Mouse (Mus musculus): ENCODE data around the gene Kcmf1. TPM values are rescaled to one million over a fixed set of nuclear protein-coding genes. Genes with fewer than 3 reads are reported as not detected.
"Not testable (repeated sequence)": the region's sequence is repeated elsewhere in the genome, so short reads cannot be mapped to it uniquely, and the experiment has no call there.

Kcmf1 gene
- polyA plus RNA-seq, 1 experiment from 2014 or later = 45.3 TPM

DNA sequence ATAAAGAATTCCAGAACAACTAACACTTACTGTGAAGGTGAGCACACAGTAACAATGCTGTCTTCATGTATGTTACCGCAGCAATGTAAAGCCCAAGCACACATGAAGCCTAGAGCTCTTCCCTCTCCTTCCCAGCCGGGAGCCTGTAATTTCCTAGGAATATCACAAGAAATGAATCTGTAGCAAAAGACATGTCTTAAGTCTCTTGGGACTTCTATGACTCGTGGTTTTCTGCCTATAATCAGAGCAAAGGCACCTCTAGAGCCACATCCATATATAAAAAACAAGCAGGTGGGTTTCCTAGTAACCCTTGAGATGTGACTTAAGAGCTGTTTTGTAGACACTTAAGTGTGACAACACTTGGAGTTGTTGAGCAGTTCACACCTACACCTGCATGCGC, 62.0 kb downstream of the Kcmf1 start:
- WGBS = 93% methylated on average over 4 of the region's 4 CpGs
- H3K36me3 ChIP-seq (ENCODE audit: control insufficient read depth, insufficient read depth, low read length) = peaks cover 1% of the 10 kb centered on the region; the same call in 1 of the 2 replicates
- H3K9me3 ChIP-seq (ENCODE audit: control insufficient read depth, low read length) = no peaks in the 10 kb centered on the region
- DNase-seq (ENCODE audit: low spot score, missing footprints) (no peak), ATAC-seq (ENCODE audit: low FRiP score) (no peak)
- no peak overlapping the region for H3K9ac ChIP-seq (ENCODE audit: low read length)
- no peak overlapping the region for H3K4me3 ChIP-seq (ENCODE audit: low read depth, low read length)
- H3K27ac ChIP-seq (ENCODE audit: low read depth, low read length) = no peak overlapping the region
- H3K4me1 ChIP-seq (ENCODE audit: control insufficient read depth, insufficient read depth, low read length) = no peaks in the 10 kb centered on the region
- H3K4me2 ChIP-seq = no peak overlapping the region
- no peaks in the 10 kb centered on the region for H3K27me3 ChIP-seq (ENCODE audit: control insufficient read depth, insufficient read depth, low read length)

DNA sequence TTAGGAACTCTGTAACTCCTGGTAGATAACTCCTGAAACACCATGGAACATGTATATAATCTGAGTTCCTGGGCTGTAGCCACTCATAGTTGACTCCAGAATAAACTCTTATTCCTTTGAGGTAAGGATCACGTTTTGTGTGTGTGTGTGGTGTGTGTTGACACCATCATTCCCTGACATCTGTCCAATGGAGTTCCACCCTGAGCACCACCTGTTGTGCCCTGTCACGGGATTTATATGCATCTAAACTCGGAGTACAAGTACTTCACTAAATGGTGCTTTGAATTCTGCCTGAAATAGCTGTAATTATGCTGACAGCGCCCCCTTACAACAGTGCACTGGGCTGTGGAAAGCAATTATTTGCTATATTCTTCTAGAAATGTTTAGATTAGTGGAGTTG, 65.3 kb downstream of the Kcmf1 start:
- Histone ChIP-seq H3K27ac (ENCODE audit: low read depth, low read length) (no peak overlapping the region), H3K4me3 (ENCODE audit: low read depth, low read length) (no peak overlapping the region), H3K36me3 (ENCODE audit: control insufficient read depth, insufficient read depth, low read length) (no peaks in the 10 kb centered on the region), H3K4me2 (no peak overlapping the region), H3K4me1 (ENCODE audit: control insufficient read depth, insufficient read depth, low read length) (no peaks in the 10 kb centered on the region), H3K27me3 (ENCODE audit: control insufficient read depth, insufficient read depth, low read length) (no peaks in the 10 kb centered on the region), H3K9ac (ENCODE audit: low read length) (no peak overlapping the region), H3K9me3 (ENCODE audit: control insufficient read depth, low read length) (no peaks in the 10 kb centered on the region)
- WGBS = 66% methylated on average over 4 of the region's 4 CpGs
- DNase-seq (ENCODE audit: low spot score, missing footprints) (no peak), ATAC-seq (ENCODE audit: low FRiP score) (no peak)

DNA sequence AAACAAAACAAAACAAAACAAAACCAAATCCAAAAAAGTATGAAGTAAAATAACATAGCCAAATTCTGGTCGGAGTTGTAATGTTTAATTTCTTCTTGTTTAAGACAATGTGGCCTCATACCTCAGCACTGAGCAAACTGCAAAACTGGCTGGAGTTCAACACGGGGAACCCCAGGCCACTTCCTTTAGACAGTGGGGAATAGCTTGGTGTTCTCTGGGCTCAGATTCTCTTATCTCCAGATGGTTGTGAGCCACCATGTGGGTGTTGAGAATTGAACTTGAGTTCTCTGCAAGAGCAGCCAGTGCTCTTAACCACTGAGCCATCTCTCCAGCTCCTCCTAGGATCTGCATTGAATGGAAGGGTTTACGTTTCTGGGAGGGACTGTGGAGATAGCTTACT, 67.9 kb downstream of the Kcmf1 start:
- WGBS = 60% methylated on average over 3 of the region's 3 CpGs
- no peak for DNase-seq (ENCODE audit: low spot score, missing footprints)
- Histone ChIP-seq H3K9ac (ENCODE audit: low read length) (no peak overlapping the region), H3K27me3 (ENCODE audit: control insufficient read depth, insufficient read depth, low read length) (no peaks in the 10 kb centered on the region), H3K27ac (ENCODE audit: low read depth, low read length) (no peak overlapping the region), H3K4me3 (ENCODE audit: low read depth, low read length) (no peak overlapping the region), H3K4me1 (ENCODE audit: control insufficient read depth, insufficient read depth, low read length) (no peaks in the 10 kb centered on the region), H3K36me3 (ENCODE audit: control insufficient read depth, insufficient read depth, low read length) (no peaks in the 10 kb centered on the region), H3K9me3 (ENCODE audit: control insufficient read depth, low read length) (no peaks in the 10 kb centered on the region), H3K4me2 (no peak overlapping the region)
- ATAC-seq (ENCODE audit: low FRiP score) = no peak

DNA sequence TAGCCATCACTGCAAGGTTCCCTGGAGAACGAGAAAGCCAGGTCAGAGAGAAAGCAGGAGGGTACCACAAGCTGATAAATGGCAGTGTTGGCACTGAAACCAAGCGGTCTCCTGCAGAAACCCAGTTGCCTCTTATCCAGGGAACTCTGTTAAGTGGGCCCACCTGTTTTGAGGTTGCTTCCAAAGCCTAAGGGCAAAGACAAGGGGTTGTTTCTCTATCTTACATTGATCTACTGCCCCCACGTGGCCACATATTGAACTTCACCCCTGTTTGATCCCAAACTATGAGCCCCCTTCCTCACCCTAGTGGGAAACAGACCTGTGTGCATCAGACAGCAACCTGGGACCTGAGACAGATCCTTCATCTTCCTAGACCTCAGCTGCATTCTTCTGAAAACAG, 68.5 kb downstream of the Kcmf1 start:
- Histone ChIP-seq H3K4me1 (ENCODE audit: control insufficient read depth, insufficient read depth, low read length) (no peaks in the 10 kb centered on the region), H3K9me3 (ENCODE audit: control insufficient read depth, low read length) (no peaks in the 10 kb centered on the region), H3K4me2 (no peak overlapping the region), H3K4me3 (ENCODE audit: low read depth, low read length) (no peak overlapping the region), H3K9ac (ENCODE audit: low read length) (no peak overlapping the region), H3K36me3 (ENCODE audit: control insufficient read depth, insufficient read depth, low read length) (no peaks in the 10 kb centered on the region), H3K27me3 (ENCODE audit: control insufficient read depth, insufficient read depth, low read length) (peaks cover 3% of the 10 kb centered on the region; the same call in 1 of the 2 replicates), H3K27ac (ENCODE audit: low read depth, low read length) (no peak overlapping the region)
- ATAC-seq (ENCODE audit: low FRiP score) (peak; percentile 48; the same call in 1 of the 2 replicates), DNase-seq (ENCODE audit: low spot score, missing footprints) (peak; percentile 99)
- WGBS = 36% methylated on average over 3 of the region's 3 CpGs

DNA sequence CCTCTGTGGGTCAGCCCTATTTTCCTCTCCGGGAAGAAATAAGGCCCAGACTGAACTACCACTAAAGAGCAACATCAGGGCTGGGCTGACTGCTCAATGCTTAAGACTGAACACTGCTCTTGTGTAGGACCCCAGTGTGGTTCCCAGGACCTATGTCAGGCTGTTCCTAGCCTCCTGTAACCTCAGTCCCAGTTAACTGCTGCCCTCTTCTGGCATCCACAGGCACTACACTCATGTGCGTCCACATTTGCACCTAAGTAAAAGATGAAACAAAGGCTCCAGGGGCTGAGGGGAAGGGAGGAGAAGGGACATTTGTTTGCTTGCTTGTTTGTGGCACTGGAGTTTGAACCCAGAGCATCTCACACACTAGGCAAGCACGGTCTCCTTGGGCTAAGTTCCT, 70.9 kb downstream of the Kcmf1 start:
- Histone ChIP-seq H3K4me2 (no peak overlapping the region), H3K9me3 (ENCODE audit: control insufficient read depth, low read length) (no peaks in the 10 kb centered on the region), H3K9ac (ENCODE audit: low read length) (no peak overlapping the region), H3K4me1 (ENCODE audit: control insufficient read depth, insufficient read depth, low read length) (no peaks in the 10 kb centered on the region; the same call in 1 of the 2 replicates), H3K27me3 (ENCODE audit: control insufficient read depth, insufficient read depth, low read length) (peaks cover 3% of the 10 kb centered on the region; the same call in 1 of the 2 replicates), H3K4me3 (ENCODE audit: low read depth, low read length) (no peak overlapping the region), H3K36me3 (ENCODE audit: control insufficient read depth, insufficient read depth, low read length) (no peaks in the 10 kb centered on the region), H3K27ac (ENCODE audit: low read depth, low read length) (no peak overlapping the region)
- peak; percentile 87 for DNase-seq (ENCODE audit: low spot score, missing footprints)
- 64% methylated on average over 3 of the region's 3 CpGs for WGBS
- ATAC-seq (ENCODE audit: low FRiP score) = no peak

DNA sequence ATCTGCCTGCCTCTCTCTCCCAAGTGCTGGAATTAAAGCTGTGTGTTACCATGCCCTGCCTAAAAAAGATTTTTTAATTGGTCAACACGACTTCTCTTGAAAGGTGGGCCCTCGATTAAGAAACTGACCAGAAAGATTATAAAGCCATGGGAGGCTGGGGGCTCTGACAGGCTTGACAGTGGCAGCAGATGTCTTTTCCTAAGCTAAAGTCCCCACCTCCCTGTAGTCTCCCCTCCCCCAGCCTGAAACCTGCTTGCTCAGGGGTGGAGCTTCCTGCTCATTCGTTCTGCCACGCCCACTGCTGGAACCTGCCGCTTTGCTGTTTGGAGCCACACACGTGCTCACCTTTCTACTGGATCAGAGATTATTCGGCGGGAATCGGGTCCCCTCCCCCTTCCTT, 71.7 kb downstream of the Kcmf1 start:
- H3K9me3 ChIP-seq (ENCODE audit: control insufficient read depth, low read length); H3K9ac ChIP-seq (ENCODE audit: low read length); H3K36me3 ChIP-seq (ENCODE audit: control insufficient read depth, insufficient read depth, low read length); H3K27ac ChIP-seq (ENCODE audit: low read depth, low read length); DNase-seq (ENCODE audit: low spot score, missing footprints); H3K4me1 ChIP-seq (ENCODE audit: control insufficient read depth, insufficient read depth, low read length); ATAC-seq (ENCODE audit: low FRiP score); H3K4me2 ChIP-seq; H3K4me3 ChIP-seq (ENCODE audit: low read depth, low read length); H3K27me3 ChIP-seq (ENCODE audit: control insufficient read depth, insufficient read depth, low read length): not testable (repeated sequence)
- WGBS = 9% methylated on average over 9 of the region's 9 CpGs

DNA sequence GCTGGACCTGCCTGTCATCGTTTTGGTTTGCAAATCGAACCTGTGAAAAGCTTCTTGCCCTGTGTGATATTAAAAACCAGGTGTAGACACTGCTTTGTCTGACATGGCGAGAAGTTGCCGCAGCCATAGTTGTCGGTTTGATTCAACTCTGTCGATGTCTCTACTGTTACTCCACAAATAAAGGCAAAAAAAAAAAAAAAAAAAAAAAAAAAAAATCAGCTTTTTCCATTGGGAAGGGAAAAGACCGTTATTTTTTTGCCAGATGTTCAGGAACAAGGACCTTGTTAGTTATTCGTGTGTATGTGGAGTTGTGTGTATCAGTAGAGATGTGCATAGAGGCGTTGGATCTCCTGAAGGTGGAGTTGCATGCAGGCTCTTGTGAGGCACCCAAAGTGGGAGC, 74.0 kb downstream of the Kcmf1 start:
- H3K36me3 ChIP-seq (ENCODE audit: control insufficient read depth, insufficient read depth, low read length) = no peaks in the 10 kb centered on the region
- DNase-seq (ENCODE audit: low spot score, missing footprints) = peak; percentile 84
- H3K27ac ChIP-seq (ENCODE audit: low read depth, low read length) = no peak overlapping the region
- no peak for ATAC-seq (ENCODE audit: low FRiP score)
- H3K4me2 ChIP-seq = peak overlapping the region; percentile 50; the same call in 1 of the 2 replicates
- no peak overlapping the region for H3K4me3 ChIP-seq (ENCODE audit: low read depth, low read length)
- WGBS = 55% methylated on average over 9 of the region's 9 CpGs
- no peaks in the 10 kb centered on the region; the same call in 1 of the 2 replicates for H3K4me1 ChIP-seq (ENCODE audit: control insufficient read depth, insufficient read depth, low read length)
- H3K9me3 ChIP-seq (ENCODE audit: control insufficient read depth, low read length) = no peaks in the 10 kb centered on the region
- no peak overlapping the region for H3K9ac ChIP-seq (ENCODE audit: low read length)
- peaks cover 3% of the 10 kb centered on the region; the same call in 1 of the 2 replicates for H3K27me3 ChIP-seq (ENCODE audit: control insufficient read depth, insufficient read depth, low read length)

DNA sequence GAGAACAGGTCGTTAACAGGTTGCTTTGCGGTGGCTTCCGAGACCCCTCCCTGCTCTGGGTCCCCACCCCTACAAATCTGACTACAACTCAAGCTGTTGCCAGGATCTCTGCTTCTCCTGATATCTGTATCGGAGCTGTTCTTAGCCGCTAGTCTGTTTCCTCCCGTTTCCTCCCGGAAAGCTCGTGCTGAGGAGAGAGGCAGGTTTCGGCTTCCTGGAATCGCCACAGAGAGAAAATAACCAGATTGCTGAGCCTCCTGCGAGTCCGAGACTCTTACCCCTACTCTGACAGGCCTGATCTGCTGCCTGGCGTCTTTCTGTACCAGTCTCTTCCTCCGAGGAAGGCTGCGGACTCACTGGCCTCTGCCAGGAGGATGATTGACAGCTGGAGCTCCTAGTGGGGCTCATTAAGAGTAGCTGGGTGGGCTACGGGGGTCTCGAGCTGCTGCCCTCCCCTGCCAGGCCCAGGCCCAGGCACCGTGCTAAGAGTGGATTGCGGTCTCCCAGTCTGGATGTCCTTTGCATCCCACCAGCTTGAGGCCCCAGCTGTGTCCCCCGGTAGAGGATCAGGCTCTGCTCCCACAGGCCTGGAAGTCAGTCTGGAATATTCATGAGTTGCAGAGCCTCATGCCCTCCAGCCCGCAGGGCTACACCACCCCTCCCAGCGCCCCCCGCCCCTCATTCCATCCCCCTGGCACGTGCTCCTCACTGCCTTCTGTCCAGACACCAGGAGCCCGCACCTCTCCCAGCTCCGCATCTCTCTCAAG, 74.6 kb downstream of the Kcmf1 start:
- peak; percentile 90 for ATAC-seq (ENCODE audit: low FRiP score)
- no peaks in the 10 kb centered on the region; the same call in 1 of the 2 replicates for H3K4me1 ChIP-seq (ENCODE audit: control insufficient read depth, insufficient read depth, low read length)
- no peaks in the 10 kb centered on the region for H3K36me3 ChIP-seq (ENCODE audit: control insufficient read depth, insufficient read depth, low read length)
- WGBS = 4% methylated on average over 26 of the region's 26 CpGs
- 0 out of 2 replicates have a peak overlapping the region, but pooled peaks have one; percentile 22 for H3K27ac ChIP-seq (ENCODE audit: low read depth, low read length)
- peak overlapping the region; percentile 23 for H3K4me3 ChIP-seq (ENCODE audit: low read depth, low read length)
- H3K9ac ChIP-seq (ENCODE audit: low read length) = peak overlapping the region; percentile 57
- H3K27me3 ChIP-seq (ENCODE audit: control insufficient read depth, insufficient read depth, low read length) = peaks cover 3% of the 10 kb centered on the region; the same call in 1 of the 2 replicates
- H3K9me3 ChIP-seq (ENCODE audit: control insufficient read depth, low read length) = no peaks in the 10 kb centered on the region
- peak overlapping the region; percentile 50 for H3K4me2 ChIP-seq
- DNase-seq (ENCODE audit: low spot score, missing footprints) = peak; percentile 94

DNA sequence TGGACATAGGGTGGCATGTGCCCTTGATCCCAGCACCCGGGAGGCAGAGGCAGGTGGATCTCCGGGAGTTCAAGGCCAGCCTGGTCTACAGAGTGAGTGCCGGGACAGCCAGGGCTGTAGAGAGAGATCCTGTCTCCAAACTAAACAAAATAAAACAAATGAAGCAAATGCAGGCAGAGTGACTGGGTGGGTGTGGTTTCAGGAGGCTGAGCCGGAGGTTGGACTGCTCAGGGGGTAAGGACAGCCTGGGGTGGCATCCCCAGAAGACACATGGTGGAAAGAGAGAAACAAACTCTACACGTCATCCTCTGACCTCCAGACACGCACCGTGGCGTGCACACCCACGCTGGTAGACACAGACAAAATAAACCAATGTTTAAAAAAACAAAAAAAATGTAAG, 86.3 kb downstream of the Kcmf1 start:
- DNase-seq (ENCODE audit: low spot score, missing footprints) = no peak
- no peak for ATAC-seq (ENCODE audit: low FRiP score)
- WGBS = 73% methylated on average over 9 of the region's 9 CpGs
- no peaks in the 10 kb centered on the region for H3K36me3 ChIP-seq (ENCODE audit: control insufficient read depth, insufficient read depth, low read length)
- H3K9ac ChIP-seq (ENCODE audit: low read length) = no peak overlapping the region
- no peak overlapping the region for H3K4me2 ChIP-seq
- no peaks in the 10 kb centered on the region for H3K9me3 ChIP-seq (ENCODE audit: control insufficient read depth, low read length)
- H3K4me3 ChIP-seq (ENCODE audit: low read depth, low read length) = no peak overlapping the region
- H3K4me1 ChIP-seq (ENCODE audit: control insufficient read depth, insufficient read depth, low read length) = no peaks in the 10 kb centered on the region
- no peak overlapping the region for H3K27ac ChIP-seq (ENCODE audit: low read depth, low read length)
- no peaks in the 10 kb centered on the region for H3K27me3 ChIP-seq (ENCODE audit: control insufficient read depth, insufficient read depth, low read length)

Data from midbrain, embryonic 11.5 days (tissue).